Mouse (Mus musculus) kidney, adult 2 months (tissue): ENCODE measurements at regions not wholly inside any gene's neighbourhood (a gene's known extent, or its start where the extent isn't known, plus 50 kb on each side); places are given as distances from the start of the nearest gene placed in this dataset.

Experiments used
- DNase-seq: peaks from one replicate; pipeline ENCODE4 v3.0.0; 2021
- H3K27ac ChIP-seq: fragments of 200-500 bp; 2 replicates; pipeline ENCODE4 v1.5.1; 2012; ENCODE audit warnings: low read depth, low read length, control low read depth, inconsistent platforms; ENCODE audit not compliant: insufficient read depth
- H3K27me3 ChIP-seq: fragments of 200-500 bp; replicated peaks from 2 replicates; pipeline ENCODE4 v1.6.1; 2012; ENCODE audit warnings: mild to moderate bottlenecking, moderate library complexity, low read length, inconsistent platforms; ENCODE audit not compliant: control insufficient read depth, insufficient read depth
- H3K36me3 ChIP-seq: fragments of 200-500 bp; 2 replicates; pipeline ENCODE4 v1.6.1; 2012; ENCODE audit warnings: mild to moderate bottlenecking, moderate library complexity, low read length, inconsistent platforms; ENCODE audit not compliant: control insufficient read depth, insufficient read depth
- H3K4me1 ChIP-seq: fragments of 200-500 bp; 2 replicates; pipeline ENCODE4 v1.6.1; 2011; ENCODE audit warnings: low read length; ENCODE audit not compliant: control insufficient read depth, insufficient read depth
- H3K4me3 ChIP-seq: fragments of 200-500 bp; 2 replicates; pipeline ENCODE4 v1.5.1; 2011; ENCODE audit warnings: mild to moderate bottlenecking, low read depth, low read length, control low read depth; ENCODE audit not compliant: insufficient read depth
- CTCF ChIP-seq: fragments of 200-500 bp; conservative IDR thresholded peaks from 2 replicates; pipeline ENCODE4 v1.5.1; 2011; ENCODE audit warnings: low read depth, mild to moderate bottlenecking, control low read depth, low read length, moderate library complexity, mixed read lengths; ENCODE audit not compliant: insufficient read depth, insufficient read length
- POLR2A ChIP-seq: fragments of 200-500 bp; IDR thresholded peaks from one replicate; pipeline ENCODE4 v1.6.1; 2011; ENCODE audit warnings: low read depth, low read length, control low read depth
- WGBS: fragments of 180-500 bp; shearing (Covaris S2); methylation state at CpG from one replicate; pipeline ENCODE4 v1.1.7; 2018; 5-methylcytosine and 5-hydroxymethylcytosine counted together

DNA sequence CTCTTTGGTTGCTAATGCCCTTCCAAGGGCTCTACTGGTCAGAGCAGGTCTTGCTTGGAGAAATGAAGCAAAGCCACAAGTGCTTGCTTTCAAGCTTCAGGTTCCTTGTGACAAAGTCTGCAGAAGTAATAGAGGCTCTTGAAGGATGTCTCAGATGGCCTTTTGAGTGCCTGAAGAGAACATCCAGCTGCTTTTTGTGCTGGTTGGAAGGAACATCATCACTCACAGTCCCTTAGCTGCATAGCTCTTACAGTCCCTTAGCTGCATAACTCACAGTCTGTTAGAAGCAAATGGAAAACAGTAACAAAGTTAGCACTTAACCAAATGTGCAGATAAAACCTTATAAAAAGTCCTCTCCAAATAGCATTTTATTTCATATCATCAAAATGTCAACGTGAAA, 241.6 kb downstream of the Cd109 start:
- Histone ChIP-seq H3K27me3 (no peaks in the 10 kb centered on the region), H3K36me3 (no peaks in the 10 kb centered on the region), H3K27ac (no peak overlapping the region), H3K4me3 (no peak overlapping the region), H3K4me1 (no peaks in the 10 kb centered on the region)
- TF ChIP-seq POLR2A (no peak), CTCF (no peak)
- WGBS = 92% methylated on average over 1 of the region's 1 CpGs
- no peak for DNase-seq

DNA sequence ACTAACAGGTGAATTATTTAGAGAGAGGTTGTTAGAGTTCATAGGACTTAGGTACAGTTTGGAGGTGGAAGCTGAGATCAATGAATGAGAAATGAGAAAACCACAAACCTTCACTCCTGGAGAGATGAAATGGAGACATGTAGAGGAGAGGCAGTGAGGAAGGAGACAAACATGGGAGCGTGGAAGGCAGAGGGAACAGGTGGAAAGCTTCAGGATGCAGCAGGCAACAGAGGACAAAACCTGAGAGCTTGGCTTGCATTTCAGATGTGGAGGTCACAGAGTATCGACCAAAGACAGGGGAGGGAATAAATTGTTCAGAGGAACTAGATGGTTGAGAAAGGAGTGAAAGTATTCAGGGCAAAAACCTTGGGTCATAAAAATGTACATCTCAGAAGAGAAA, 244.6 kb downstream of the Cd109 start:
- Histone ChIP-seq H3K4me1 (no peaks in the 10 kb centered on the region), H3K27ac (no peak overlapping the region), H3K4me3 (no peak overlapping the region), H3K27me3 (no peaks in the 10 kb centered on the region), H3K36me3 (no peaks in the 10 kb centered on the region)
- WGBS = 27% methylated on average over 2 of the region's 2 CpGs
- TF ChIP-seq CTCF (no peak), POLR2A (no peak)
- DNase-seq = no peak

DNA sequence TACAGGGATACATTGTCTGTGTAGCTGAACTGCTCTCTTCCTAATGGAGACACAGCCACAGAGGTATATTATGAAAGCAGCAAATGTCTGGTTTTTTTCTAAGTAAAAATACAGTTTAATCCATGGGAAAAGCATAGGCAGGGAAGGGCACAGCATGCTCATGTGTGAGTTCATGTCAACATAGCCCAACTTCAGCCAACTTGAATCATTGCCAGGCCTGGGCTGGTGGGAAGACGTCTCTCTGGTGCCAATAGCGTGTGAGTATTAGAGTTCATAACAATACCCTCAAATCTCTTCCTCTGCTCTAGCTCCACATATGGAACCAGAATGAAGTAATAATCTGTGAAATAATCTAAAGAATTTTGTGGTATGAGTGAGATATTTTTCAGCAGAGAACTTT, 257.2 kb downstream of the Cd109 start:
- no peak for DNase-seq
- no peak overlapping the region for H3K27ac ChIP-seq
- no peaks in the 10 kb centered on the region for H3K36me3 ChIP-seq
- 50% methylated on average over 2 of the region's 2 CpGs for WGBS
- TF ChIP-seq POLR2A (no peak), CTCF (no peak)
- no peaks in the 10 kb centered on the region for H3K27me3 ChIP-seq
- no peak overlapping the region for H3K4me3 ChIP-seq
- H3K4me1 ChIP-seq = no peaks in the 10 kb centered on the region

DNA sequence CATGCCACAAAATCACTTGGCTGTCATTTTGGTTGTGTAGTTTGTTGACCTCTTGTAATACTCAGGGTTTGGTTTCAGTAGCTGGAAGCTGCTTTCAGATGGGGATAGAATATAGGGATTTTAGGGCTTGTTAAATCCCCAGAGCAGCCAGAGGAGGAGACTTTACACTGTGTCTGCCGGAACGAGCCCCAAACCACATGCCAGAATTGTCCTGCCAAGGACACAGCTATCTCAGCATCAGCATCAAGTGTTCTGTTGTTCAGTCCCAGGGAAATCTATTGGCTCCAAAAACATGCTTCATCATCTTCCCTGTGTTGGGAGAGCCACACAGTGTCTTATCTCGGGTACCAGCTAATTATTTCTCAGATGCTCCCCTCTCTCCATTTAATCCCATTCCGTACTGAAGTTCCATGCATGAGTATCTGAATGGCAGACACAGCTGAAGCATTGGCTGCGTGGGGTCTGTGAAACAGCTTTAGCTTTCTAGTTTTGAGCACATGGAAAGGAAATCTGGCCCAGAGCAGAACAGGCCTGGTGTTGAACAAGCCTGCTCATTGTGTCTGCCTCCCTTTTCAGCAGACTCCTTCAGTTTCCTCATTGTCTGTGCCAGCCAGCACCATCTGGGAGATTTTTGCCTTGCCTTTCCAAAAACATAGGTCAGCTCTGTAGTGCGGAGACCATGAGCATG, 264.8 kb downstream of the Cd109 start:
- Histone ChIP-seq H3K27ac (no peak overlapping the region), H3K4me3 (no peak overlapping the region), H3K4me1 (no peaks in the 10 kb centered on the region), H3K36me3 (no peaks in the 10 kb centered on the region), H3K27me3 (no peaks in the 10 kb centered on the region)
- no peak for DNase-seq
- WGBS = 66% methylated on average over 6 of the region's 6 CpGs
- no peak for TF ChIP-seq POLR2A
- no peak for TF ChIP-seq CTCF

DNA sequence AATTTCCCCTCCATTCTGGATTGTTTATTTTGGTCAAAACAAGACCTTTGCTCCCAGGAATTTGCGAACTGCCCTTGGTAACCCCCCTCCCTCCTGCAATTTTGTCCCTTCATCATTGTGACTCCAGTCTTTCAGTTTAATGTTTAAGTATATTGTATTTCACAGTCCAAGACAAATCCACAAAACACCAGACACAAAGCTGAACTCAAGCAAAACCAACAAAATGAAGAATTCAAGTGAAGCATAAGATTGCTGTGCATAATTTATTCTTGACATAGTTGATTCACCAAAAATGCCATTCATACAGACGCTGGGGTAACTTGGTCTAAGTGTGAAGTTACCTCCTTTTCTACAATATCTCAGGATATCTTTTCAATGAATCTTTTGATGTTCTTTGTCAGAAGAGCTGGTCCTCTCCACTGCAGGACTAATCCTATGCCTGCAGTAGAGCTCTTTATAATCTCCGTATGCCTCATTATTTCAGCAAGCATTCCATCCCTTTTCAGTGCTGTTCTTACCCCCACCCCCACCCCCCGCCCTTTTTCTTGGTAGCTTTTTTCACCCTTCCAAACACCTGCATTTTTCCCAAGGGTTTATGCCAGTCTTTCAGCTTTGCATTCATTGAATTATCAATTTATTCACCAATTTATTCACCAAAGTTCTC, 265.4 kb downstream of the Cd109 start:
- H3K27ac ChIP-seq = no peak overlapping the region
- 55% methylated on average over 4 of the region's 4 CpGs for WGBS
- no peak overlapping the region for H3K4me3 ChIP-seq
- no peaks in the 10 kb centered on the region for H3K36me3 ChIP-seq
- H3K4me1 ChIP-seq = no peaks in the 10 kb centered on the region
- peak; percentile 29 for DNase-seq
- TF ChIP-seq CTCF (no peak), POLR2A (no peak)
- no peaks in the 10 kb centered on the region for H3K27me3 ChIP-seq

DNA sequence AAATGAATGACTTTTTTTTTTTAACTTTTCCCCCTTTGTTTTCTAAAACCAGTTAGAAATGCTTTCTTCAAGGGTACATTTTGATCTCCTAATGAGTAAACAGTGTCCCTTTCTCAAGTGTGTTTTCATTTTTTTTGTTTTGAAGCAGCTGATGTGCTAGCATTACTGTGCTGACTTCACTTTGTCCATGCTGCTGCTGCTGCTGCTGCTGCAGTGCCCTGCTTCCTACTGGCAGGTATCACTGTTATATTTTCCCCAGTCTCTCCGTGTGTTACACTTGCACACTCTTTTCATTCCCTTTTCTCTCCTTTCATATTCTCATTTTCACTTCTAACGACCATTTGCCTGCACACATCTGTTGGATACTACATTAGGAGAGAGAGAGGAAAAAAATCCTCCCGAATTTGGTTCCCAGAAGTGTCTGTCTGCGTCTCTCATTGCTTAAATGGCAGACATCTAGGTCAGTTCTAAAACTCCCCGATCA, 266.0 kb downstream of the Cd109 start:
- no peak overlapping the region for H3K27ac ChIP-seq
- H3K4me1 ChIP-seq = no peaks in the 10 kb centered on the region
- TF ChIP-seq CTCF = no peak
- no peak for TF ChIP-seq POLR2A
- 72% methylated on average over 5 of the region's 5 CpGs for WGBS
- H3K36me3 ChIP-seq = no peaks in the 10 kb centered on the region
- H3K4me3 ChIP-seq = no peak overlapping the region
- DNase-seq = no peak
- no peaks in the 10 kb centered on the region for H3K27me3 ChIP-seq

DNA sequence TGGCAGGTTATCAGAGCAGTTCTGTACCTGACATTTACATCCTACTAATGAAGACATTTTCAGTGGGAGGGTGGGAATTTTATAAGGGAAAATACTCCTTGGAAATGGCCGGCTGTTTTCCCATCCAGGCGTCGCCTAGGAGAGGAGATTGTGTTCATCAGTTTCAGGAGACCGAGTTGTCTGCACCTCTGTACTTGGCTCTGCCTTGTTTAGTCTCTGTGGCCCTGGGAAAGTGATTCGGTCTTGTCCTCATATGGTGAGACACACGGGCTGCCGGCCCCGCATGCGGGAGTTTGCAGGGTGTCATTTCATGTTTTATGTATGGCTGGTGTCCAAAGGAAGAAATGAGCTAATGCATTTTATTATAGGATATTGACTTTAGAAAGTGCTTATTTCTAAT, 287.9 kb downstream of the Cd109 start:
- Histone ChIP-seq H3K27me3 (no peaks in the 10 kb centered on the region), H3K4me1 (no peaks in the 10 kb centered on the region), H3K36me3 (no peaks in the 10 kb centered on the region), H3K4me3 (no peak overlapping the region), H3K27ac (no peak overlapping the region)
- 41% methylated on average over 9 of the region's 9 CpGs for WGBS
- no peak for TF ChIP-seq CTCF
- no peak for TF ChIP-seq POLR2A
- no peak for DNase-seq
